Mouse (Mus musculus): Measurements from ENCODE around the gene Cdh16.

GRCm38 (mm10) chr8:104576820-104577219 is 47.4 kb downstream of the Cdh16 start:
- no peak for TF ChIP-seq GATA1 (IDR thresholded peaks at IDR 0.05; ENCODE audit: low read length)
- no peak for TF ChIP-seq TAL1 (IDR thresholded peaks at IDR 0.05; ENCODE audit: low read length)

Measured in erythroblast, embryonic 14.5 days (primary cell).